In genomic region chr6:102583578-102583977, GRCm38 (mm10) we compare ENCODE assay signal across 19 mouse cellular contexts. TPM values are rescaled to one million over a fixed set of nuclear protein-coding genes. Genes with fewer than 3 reads are reported as not detected.
"Had no signal": no experiment of that assay in that cellular context is flagged by ENCODE, and none has a peak within 500 bp of the region (broad histone marks: within the 10 kb centered on the region; RNA-seq: fewer than 3 reads in every experiment).

No protein-coding gene starts in this region.

- H3K27ac ChIP-seq: liver, embryonic 13.5 days; liver, embryonic 15.5 days; lung, embryonic 15.5 days; macrophage; neural tube, embryonic 12.5 days; stomach, embryonic 15.5 days; stomach, postnatal 0 days had no signal

- H3K4me2 ChIP-seq: liver, embryonic 11.5 days; liver, embryonic 13.5 days; liver, embryonic 15.5 days; lung, embryonic 15.5 days; neural tube, embryonic 12.5 days; stomach, embryonic 15.5 days had no signal

- H3K4me1 ChIP-seq: liver, embryonic 13.5 days; liver, embryonic 15.5 days; lung, embryonic 15.5 days; megakaryocyte, embryonic 14.5 days; neural tube, embryonic 12.5 days; stomach, embryonic 15.5 days had no signal

- H3K36me3 ChIP-seq: liver, embryonic 13.5 days; liver, embryonic 15.5 days; lung, embryonic 15.5 days; neural tube, embryonic 12.5 days; stomach, embryonic 15.5 days had no signal

- H3K9me3 ChIP-seq: liver, embryonic 13.5 days; liver, embryonic 15.5 days; lung, embryonic 15.5 days; megakaryocyte, embryonic 14.5 days; neural tube, embryonic 12.5 days; stomach, embryonic 15.5 days had no signal

- H3K27me3 ChIP-seq: liver, embryonic 13.5 days; liver, embryonic 15.5 days; lung, embryonic 15.5 days; megakaryocyte, embryonic 14.5 days; neural tube, embryonic 12.5 days; stomach, embryonic 15.5 days had no signal

- H3K4me3 ChIP-seq: liver, embryonic 13.5 days; liver, embryonic 15.5 days; lung, embryonic 15.5 days; megakaryocyte, embryonic 14.5 days; neural tube, embryonic 12.5 days; stomach, embryonic 15.5 days had no signal

- ATAC-seq: liver, postnatal 0 days; lung, postnatal 0 days had no signal

- H3K9ac ChIP-seq: liver, embryonic 13.5 days; liver, embryonic 15.5 days; liver, postnatal 0 days; lung, embryonic 15.5 days; neural tube, embryonic 12.5 days; stomach, embryonic 15.5 days had no signal

- DNase-seq: liver, embryonic 13.5 days; liver, postnatal 0 days; lung, adult 2 months; lung, postnatal 14 days; lung, postnatal 36 days; right cerebral cortex, postnatal 14 days; thymus, adult 2 months; thymus, postnatal 25 days; thymus, postnatal 4 days had no signal

RNA-seq across cellular contexts. Expression of gene Cntn3, which starts 10.7 kb away (rescaled TPM):
- polyA plus RNA-seq: lung, adult 2 months; macrophage; spleen, adult 2 months; thymus, adult 2 months had no signal
